Mouse (Mus musculus) stomach, postnatal 0 days (tissue): ENCODE results near the gene 4931414P19Rik. TPM values are rescaled to one million over a fixed set of nuclear protein-coding genes. Genes with fewer than 3 reads are reported as not detected.
A peak's percentile ranks its signal among the peaks of the same experiment; 100 is the strongest.

Source experiments
- ATAC-seq: fragments of 200-750 bp; cut with Nextera tagmentation; 2 replicates; pipeline ENCODE4 v1.8.0; 2017; ENCODE audit not compliant: low FRiP score, low TSS enrichment
- DNase-seq: peaks from one replicate; pipeline ENCODE4 v3.0.0-alpha.2; 2016; ENCODE audit warnings: low spot score
- H3K27ac ChIP-seq: fragments of 300-500 bp; sonication (generic); replicated peaks from 2 replicates; pipeline ENCODE4 v1.5.1; 2014; ENCODE audit warnings: mild to moderate bottlenecking, control low read depth
- H3K27me3 ChIP-seq: fragments of 300-500 bp; sonication (generic); 2 replicates; pipeline ENCODE4 v1.6.1; 2014; ENCODE audit warnings: low read length; ENCODE audit not compliant: control insufficient read depth, insufficient read depth
- H3K36me3 ChIP-seq: fragments of 300-500 bp; sonication (generic); 2 replicates; pipeline ENCODE4 v1.6.1; 2014; ENCODE audit warnings: low read length, mixed read lengths; ENCODE audit not compliant: control insufficient read depth, insufficient read depth
- H3K4me1 ChIP-seq: fragments of 300-500 bp; sonication (generic); replicated peaks from 2 replicates; pipeline ENCODE4 v1.6.1; 2014; ENCODE audit warnings: antibody characterized with exemption; ENCODE audit not compliant: control insufficient read depth, insufficient read depth
- H3K4me2 ChIP-seq: fragments of 300-500 bp; sonication (generic); replicated peaks from 2 replicates; pipeline ENCODE4 v1.6.1; 2014; ENCODE audit warnings: low read depth, mild to moderate bottlenecking, control low read depth, moderate library complexity
- H3K4me3 ChIP-seq: fragments of 300-500 bp; sonication (generic); 2 replicates; pipeline ENCODE4 v1.5.1; 2014; ENCODE audit warnings: low read depth, low read length, control low read depth
- H3K9ac ChIP-seq: fragments of 300-500 bp; sonication (generic); 2 replicates; pipeline ENCODE4 v1.6.1; 2014; ENCODE audit warnings: mild to moderate bottlenecking, low read length, control low read depth, mixed read lengths
- H3K9me3 ChIP-seq: fragments of 300-500 bp; sonication (generic); 2 replicates; pipeline ENCODE4 v1.6.1; 2016; ENCODE audit warnings: low read length; ENCODE audit not compliant: control insufficient read depth
- CTCF ChIP-seq: IDR thresholded peaks from 2 replicates; pipeline ENCODE4 v1.5.1; 2016; ENCODE audit warnings: antibody characterized with exemption, low read depth, mild to moderate bottlenecking, moderate library complexity
- EP300 ChIP-seq: optimal IDR thresholded peaks from 2 replicates; pipeline ENCODE3; 2016; ENCODE audit warnings: antibody characterized with exemption
- WGBS: fragments of 180-500 bp; shearing (Covaris S2); extraction: QIAGEN DNeasy Blood & Tissue Kit; methylation state at CpG from one replicate; pipeline ENCODE4 v1.1.7; 2014; 5-methylcytosine and 5-hydroxymethylcytosine counted together
- polyA plus RNA-seq: library from polyadenylated mRNA; unstranded; fragments of >200 nt; fragmentation: Nextera tagmentation; extraction: Ambion mirVana; gene quantifications from 2 replicates; pipeline ENCODE4 v1.2.1, GENCODE M21; 2015

Gene 4931414P19Rik
- polyA plus RNA-seq, 1 experiment from 2014 or later = 2.4 TPM

DNA sequence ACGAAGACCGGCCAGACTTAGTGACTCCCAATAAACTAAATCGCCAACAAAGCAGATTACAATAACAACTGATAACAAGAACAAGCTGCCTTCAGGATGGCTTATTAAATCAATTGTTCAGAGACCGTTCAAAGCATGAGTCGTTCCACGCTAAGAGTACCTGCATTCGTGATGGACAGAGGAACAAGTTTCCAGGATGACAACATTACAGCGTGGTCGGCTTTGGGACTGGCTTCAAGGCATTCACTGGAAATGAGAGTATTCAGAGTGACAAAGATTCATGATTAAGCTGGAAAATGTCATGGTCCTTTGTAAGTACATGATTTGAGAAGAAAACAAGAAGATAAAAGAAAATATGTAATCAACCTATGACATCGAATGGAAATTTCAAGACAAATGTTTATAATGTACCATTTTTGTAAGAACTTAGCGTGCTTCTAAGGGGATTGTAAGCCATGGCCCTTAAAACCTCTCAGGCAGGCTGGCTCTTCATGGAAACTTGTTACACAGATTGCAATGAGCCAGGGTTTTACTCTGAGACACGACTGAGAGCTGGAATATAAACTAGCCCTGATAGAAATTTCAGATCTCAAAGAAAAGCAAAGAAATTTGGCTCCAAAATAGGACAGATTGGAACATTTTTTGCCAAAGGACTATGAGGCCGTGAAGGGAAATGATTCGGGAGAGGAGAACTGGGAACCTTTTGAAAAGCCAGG is 45.1 kb downstream of the 4931414P19Rik start:
- DNase-seq (no peak), ATAC-seq (no peak)
- no peak overlapping the region for H3K27ac ChIP-seq
- H3K36me3 ChIP-seq = no peaks in the 10 kb centered on the region
- no peak overlapping the region for H3K4me2 ChIP-seq
- no peak overlapping the region for H3K4me3 ChIP-seq
- no peak overlapping the region for H3K9ac ChIP-seq
- TF ChIP-seq EP300 (no peak), CTCF (no peak)
- no peaks in the 10 kb centered on the region for H3K27me3 ChIP-seq
- no peaks in the 10 kb centered on the region for H3K4me1 ChIP-seq
- 73% methylated on average over 14 of the region's 14 CpGs for WGBS
- no peaks in the 10 kb centered on the region for H3K9me3 ChIP-seq

- no peak for TF ChIP-seq CTCF
- TF ChIP-seq EP300 = no peak
- H3K27ac ChIP-seq = no peak overlapping the region
- no peak for ATAC-seq
Measured at GRCm38 (mm10) chr14:54557330-54557729, 48.5 kb downstream of the 4931414P19Rik start.

GRCm38 (mm10) chr14:54553975-54554769 is 51.6 kb downstream of the 4931414P19Rik start, which contains the start of gene Haus4:
TSS of gene Haus4 (minus strand) at chr14:54554616.
- Histone ChIP-seq H3K9ac (peak within 1 kb of the TSS; percentile 78), H3K27me3 (no peaks in the 10 kb centered on the region), H3K27ac (peak within 1 kb of the TSS; percentile 91), H3K4me3 (peak within 1 kb of the TSS; percentile 61), H3K36me3 (no peaks in the 10 kb centered on the region), H3K4me1 (no peaks in the 10 kb centered on the region), H3K4me2 (peak within 1 kb of the TSS; percentile 92), H3K9me3 (no peaks in the 10 kb centered on the region)
- peak; percentile 78 for TF ChIP-seq CTCF
- no peak for TF ChIP-seq EP300
- ATAC-seq (peak; percentile 97), DNase-seq (peak; percentile 92)
- WGBS = under 1% methylated on average over 76 of the region's 76 CpGs

More at GRCm38 (mm10) chr14:54557330-54557729, 48.5 kb downstream of the 4931414P19Rik start:
- 62% methylated on average over 8 of the region's 8 CpGs for WGBS
- Histone ChIP-seq H3K4me3 (no peak overlapping the region), H3K36me3 (no peaks in the 10 kb centered on the region), H3K4me2 (no peak overlapping the region), H3K27me3 (no peaks in the 10 kb centered on the region), H3K9me3 (no peaks in the 10 kb centered on the region), H3K9ac (no peak overlapping the region; the same call in 1 of the 2 replicates), H3K4me1 (no peaks in the 10 kb centered on the region)
- DNase-seq = no peak

DNA sequence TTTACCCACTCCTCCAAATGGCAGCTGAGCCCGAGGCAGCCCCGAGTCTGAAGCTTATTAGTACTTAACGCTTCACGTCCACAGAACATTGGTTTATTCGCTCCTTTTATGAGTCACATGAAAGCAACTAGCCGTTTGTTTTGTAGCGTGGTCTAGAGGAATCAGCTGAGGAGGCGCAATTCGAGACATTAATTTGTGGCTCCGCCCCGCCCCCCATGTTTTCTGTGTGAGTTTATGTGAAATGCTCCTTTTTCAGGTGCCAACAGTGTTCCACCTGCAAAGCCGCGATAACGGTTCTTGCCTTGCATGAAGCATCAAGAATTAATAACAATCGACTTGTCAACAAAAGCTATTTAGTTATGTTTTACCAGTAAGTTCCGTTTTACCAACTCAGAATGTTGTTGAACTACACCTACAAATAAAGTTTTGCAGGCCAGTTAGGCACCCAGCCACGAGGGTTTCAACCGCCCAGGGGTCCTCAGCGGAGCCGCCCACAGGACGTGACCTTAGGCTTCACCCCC is 52.3 kb downstream of the 4931414P19Rik start:
- no peak for ATAC-seq
- 2% methylated on average over 21 of the region's 21 CpGs for WGBS
- H3K4me3 ChIP-seq = peak overlapping the region; percentile 61

DNA sequence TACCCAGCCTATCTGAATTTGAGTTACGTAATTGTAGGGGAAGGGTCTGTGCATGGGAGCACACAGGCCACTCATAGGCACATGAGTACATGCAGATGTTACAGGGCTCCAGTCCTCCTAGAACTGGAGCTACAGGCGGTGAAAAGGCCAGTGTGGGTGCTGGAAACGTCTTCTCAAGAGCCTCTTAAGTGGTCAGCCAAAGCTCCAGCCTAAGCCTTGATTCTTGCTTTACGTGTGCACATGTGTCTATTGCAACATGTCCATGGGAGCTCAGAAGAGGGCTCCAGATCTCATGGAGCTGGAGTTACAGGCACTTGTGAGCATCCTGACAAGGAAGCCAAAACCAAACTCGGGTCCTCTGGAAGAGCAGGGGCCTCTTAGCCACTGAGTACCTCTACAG is 61.1 kb downstream of the 4931414P19Rik start:
- DNase-seq (no peak), ATAC-seq (no peak)
- TF ChIP-seq CTCF (no peak), EP300 (no peak)
- no peak overlapping the region for H3K4me3 ChIP-seq
- H3K27me3 ChIP-seq = no peaks in the 10 kb centered on the region
- no peak overlapping the region for H3K9ac ChIP-seq
- no peak overlapping the region for H3K4me2 ChIP-seq
- WGBS = 88% methylated on average over 5 of the region's 5 CpGs
- no peak overlapping the region for H3K27ac ChIP-seq
- peaks cover 9% of the 10 kb centered on the region; the same call in 1 of the 2 replicates for H3K36me3 ChIP-seq
- H3K4me1 ChIP-seq = no peaks in the 10 kb centered on the region
- no peaks in the 10 kb centered on the region for H3K9me3 ChIP-seq

More for the DNA sequence above, 52.3 kb downstream of the 4931414P19Rik start:
- Histone ChIP-seq H3K4me1 (no peaks in the 10 kb centered on the region), H3K9me3 (no peaks in the 10 kb centered on the region), H3K27me3 (no peaks in the 10 kb centered on the region), H3K36me3 (no peaks in the 10 kb centered on the region), H3K9ac (peak overlapping the region; percentile 78), H3K27ac (peak overlapping the region; percentile 91), H3K4me2 (peak overlapping the region; percentile 92)
- TF ChIP-seq CTCF (no peak), EP300 (no peak)
- DNase-seq = peak; percentile 35
